Mouse (Mus musculus) forebrain, embryonic 11.5 days (tissue): Measurements from ENCODE around the gene Gm45521. TPM values are rescaled to one million over a fixed set of nuclear protein-coding genes. Genes with fewer than 3 reads are reported as not detected.
"Not testable (repeated sequence)": the region's sequence is repeated elsewhere in the genome, so short reads cannot be mapped to it uniquely, and the experiment has no call there.

Experiments
- ATAC-seq: fragments of 200-750 bp; cut with Nextera tagmentation; replicated peaks from 2 replicates; pipeline ENCODE4 v1.8.0; 2017; ENCODE audit warnings: moderate TSS enrichment; ENCODE audit not compliant: low FRiP score
- DNase-seq: peaks from one replicate; pipeline ENCODE4 v3.0.0-alpha.2; 2017; ENCODE audit warnings: low spot score
- H3K27ac ChIP-seq: fragments of 300-500 bp; sonication (generic); 2 replicates; pipeline ENCODE4 v1.5.1; 2014; ENCODE audit warnings: low read depth, low read length
- H3K27me3 ChIP-seq: fragments of 300-500 bp; sonication (generic); 2 replicates; pipeline ENCODE4 v1.6.1; 2014; ENCODE audit warnings: mild to moderate bottlenecking, low read length, mixed read lengths; ENCODE audit not compliant: control insufficient read depth, insufficient read depth
- H3K36me3 ChIP-seq: fragments of 300-500 bp; sonication (generic); 2 replicates; pipeline ENCODE4 v1.6.1; 2014; ENCODE audit warnings: mild to moderate bottlenecking, low read length, moderate library complexity, mixed read lengths; ENCODE audit not compliant: control insufficient read depth, insufficient read depth
- H3K4me1 ChIP-seq: fragments of 300-500 bp; sonication (generic); replicated peaks from 2 replicates; pipeline ENCODE4 v1.6.1; 2014; ENCODE audit warnings: low read length, mixed read lengths; ENCODE audit not compliant: control insufficient read depth, insufficient read depth
- H3K4me2 ChIP-seq: fragments of 300-500 bp; sonication (generic); 2 replicates; pipeline ENCODE4 v1.6.1; 2014; ENCODE audit warnings: low read depth, mild to moderate bottlenecking, low read length, moderate library complexity, mixed read lengths; ENCODE audit not compliant: severe bottlenecking
- H3K4me3 ChIP-seq: fragments of 300-500 bp; sonication (generic); 2 replicates; pipeline ENCODE4 v1.5.1; 2014; ENCODE audit warnings: low read depth, low read length
- H3K9ac ChIP-seq: fragments of 300-500 bp; sonication (generic); 2 replicates; pipeline ENCODE4 v1.6.1; 2014; ENCODE audit warnings: low read length
- H3K9me3 ChIP-seq: fragments of 300-500 bp; sonication (generic); 2 replicates; pipeline ENCODE4 v1.6.1; 2016; ENCODE audit warnings: low read length, mixed read lengths; ENCODE audit not compliant: control insufficient read depth
- WGBS: fragments of 180-500 bp; shearing (Covaris S2); extraction: QIAGEN DNeasy Blood & Tissue Kit; methylation state at CpG from one replicate; pipeline ENCODE4 v1.1.7; 2014; 5-methylcytosine and 5-hydroxymethylcytosine counted together
- polyA plus RNA-seq: library from polyadenylated mRNA; unstranded; fragments of >200 nt; fragmentation: Nextera tagmentation; extraction: Ambion mirVana; gene quantifications from 2 replicates; pipeline ENCODE4 v1.2.1, GENCODE M21; 2014

The Gm45521 gene
- polyA plus RNA-seq, 1 experiment from 2014 or later, result not detected

DNA sequence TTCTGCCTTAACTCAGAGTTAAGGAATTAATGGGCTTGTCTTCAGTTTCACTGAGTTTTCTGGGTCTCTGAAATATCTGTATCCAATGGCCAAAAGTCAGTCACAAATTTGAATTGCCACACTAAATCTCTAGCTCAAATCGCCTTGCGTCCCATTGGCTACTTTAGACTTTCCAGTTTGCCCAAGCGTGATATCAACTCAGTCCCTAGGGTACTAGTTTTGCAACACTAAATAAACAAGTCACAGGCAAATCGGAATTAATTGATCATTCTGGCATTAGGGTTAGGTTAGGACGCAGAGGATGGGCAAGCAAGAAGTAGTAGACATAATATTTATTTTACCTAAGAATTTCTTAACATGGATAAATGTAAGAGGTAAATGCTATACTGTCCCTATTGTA, 43.2 kb downstream of the Gm45521 start:
- DNase-seq (no peak), ATAC-seq (no peak)
- Histone ChIP-seq H3K4me1 (peaks cover 8% of the 10 kb centered on the region; the same call in 1 of the 2 replicates), H3K9me3 (no peaks in the 10 kb centered on the region), H3K27me3 (peaks cover 20% of the 10 kb centered on the region), H3K4me2 (no peak overlapping the region), H3K4me3 (no peak overlapping the region), H3K36me3 (no peaks in the 10 kb centered on the region), H3K9ac (no peak overlapping the region), H3K27ac (no peak overlapping the region)
- WGBS, result 88% methylated on average over 5 of the region's 5 CpGs

DNA sequence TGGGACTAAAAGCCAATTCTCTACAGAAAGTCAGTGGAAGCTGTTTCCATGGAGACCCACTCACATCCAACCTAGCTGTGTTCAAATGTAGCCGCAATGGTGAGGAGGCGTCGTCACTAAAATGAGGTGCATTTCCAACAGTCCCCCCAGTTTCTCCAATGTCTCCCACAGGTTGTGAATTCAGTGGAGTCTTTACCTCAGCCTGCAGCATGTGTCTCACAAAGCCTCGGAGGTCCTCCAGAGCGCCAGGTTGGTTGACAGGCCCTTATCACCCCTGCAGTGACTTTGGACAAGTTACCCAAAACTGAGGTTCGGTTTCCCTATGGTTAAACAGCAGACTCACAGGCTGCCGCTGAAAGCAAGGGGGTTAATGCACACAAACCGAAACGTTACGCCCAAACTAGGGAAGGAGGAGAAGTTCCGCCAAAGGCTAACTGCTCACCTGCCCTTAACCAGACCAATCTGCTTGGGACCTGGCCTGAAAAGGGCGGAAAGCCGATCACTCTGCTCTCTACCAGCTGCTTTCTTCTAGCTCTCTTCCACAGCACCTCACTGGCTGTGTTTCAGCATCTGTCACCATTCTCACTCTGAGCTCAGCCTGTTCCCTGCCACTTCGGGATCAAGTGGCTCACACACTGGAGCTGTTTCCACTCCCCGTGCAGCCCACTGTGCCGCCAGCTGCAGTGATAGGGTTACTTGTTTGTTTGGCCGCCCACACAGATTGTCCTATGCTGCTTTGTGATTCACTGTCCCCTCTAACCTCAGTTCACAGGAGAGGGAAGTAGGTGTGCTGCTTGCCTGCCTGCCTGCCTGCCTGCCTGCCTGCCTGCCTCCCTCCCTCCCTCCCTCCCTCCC, 44.0 kb downstream of the Gm45521 start:
- WGBS, result 24% methylated on average over 17 of the region's 17 CpGs
- Histone ChIP-seq H3K4me1 (peaks cover 8% of the 10 kb centered on the region; the same call in 1 of the 2 replicates), H3K27ac (no peak overlapping the region), H3K4me3 (no peak overlapping the region), H3K4me2 (no peak overlapping the region), H3K9me3 (no peaks in the 10 kb centered on the region), H3K27me3 (peaks cover 20% of the 10 kb centered on the region), H3K36me3 (no peaks in the 10 kb centered on the region), H3K9ac (no peak overlapping the region)
- DNase-seq (no peak), ATAC-seq (no peak)

DNA sequence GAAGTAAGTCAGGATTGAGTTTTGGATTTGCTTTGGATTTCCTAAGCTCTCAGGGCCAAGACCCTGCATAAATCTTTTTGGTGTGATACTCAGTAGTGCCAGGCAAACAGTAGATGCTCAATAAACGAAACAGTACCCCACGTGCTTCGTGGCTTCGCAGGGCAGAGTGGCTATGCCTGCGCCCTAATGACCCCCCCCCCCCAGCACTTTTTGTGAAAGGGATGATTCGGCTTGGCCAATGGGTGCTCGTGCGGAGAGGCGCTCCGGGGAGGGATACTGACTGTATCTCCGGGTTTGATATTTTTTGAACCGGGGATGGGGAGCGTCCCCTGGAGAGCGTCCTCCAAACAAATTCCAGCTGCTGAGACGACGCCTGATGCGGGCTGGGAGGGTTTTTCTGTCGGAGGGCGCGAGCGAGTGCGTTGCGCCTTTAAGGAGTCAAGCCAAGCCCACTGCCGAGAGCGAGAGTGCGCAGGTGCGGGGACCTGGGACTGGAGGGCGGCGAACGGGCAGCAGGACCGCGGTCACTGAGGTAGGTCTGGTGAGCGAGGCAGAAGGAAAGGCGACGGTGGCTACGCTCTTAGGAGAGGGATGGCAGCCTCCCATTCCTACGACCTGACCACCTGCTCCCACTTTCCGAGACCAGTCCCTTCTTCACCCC, 45.5 kb downstream of the Gm45521 start, which contains the start of gene Abhd6:
Abhd6 (plus strand) TSS at position 471 of the 661 bp plus-strand sequence.
- Histone ChIP-seq H3K4me1 (peaks cover 8% of the 10 kb centered on the region; the same call in 1 of the 2 replicates), H3K4me2 (peak within 1 kb of the TSS; percentile 91), H3K9ac (peak within 1 kb of the TSS; percentile 71), H3K36me3 (no peaks in the 10 kb centered on the region), H3K4me3 (peak within 1 kb of the TSS; percentile 57), H3K27me3 (peaks cover 20% of the 10 kb centered on the region), H3K9me3 (no peaks in the 10 kb centered on the region), H3K27ac (no peak within 1 kb of the TSS)
- 2% methylated on average over 34 of the region's 38 CpGs for WGBS
- DNase-seq (peak; percentile 94), ATAC-seq (peak; percentile 86)

DNA sequence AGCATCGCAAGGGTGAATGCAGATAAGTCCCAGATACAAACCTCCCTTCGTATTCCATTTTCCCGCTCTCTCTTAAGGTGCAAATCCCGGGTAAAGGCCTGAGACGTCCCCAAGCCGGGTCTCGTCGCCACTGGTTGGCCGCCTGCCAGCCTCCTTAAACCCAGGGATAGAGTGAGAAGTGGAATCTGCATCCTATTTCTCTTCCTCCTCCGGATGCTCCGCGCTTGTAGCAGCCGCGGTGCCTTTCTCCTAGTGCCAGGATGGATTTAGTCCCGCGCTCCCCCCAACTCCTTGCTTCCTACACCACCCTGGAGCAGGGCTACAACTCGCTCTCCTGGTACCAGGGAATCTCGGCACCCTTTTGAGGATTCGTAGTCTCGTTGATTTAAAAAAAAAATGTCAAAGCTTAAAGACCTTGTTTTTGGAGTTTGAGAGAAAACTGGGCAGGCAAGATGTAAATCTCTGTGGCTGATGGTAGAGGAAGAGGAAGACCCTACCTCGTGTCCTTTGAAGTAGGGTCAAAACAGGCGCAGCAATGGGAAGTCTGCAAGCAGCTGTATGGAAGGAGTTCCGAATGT, 46.1 kb downstream of the Gm45521 start:
- peak overlapping the region; percentile 57 for H3K4me3 ChIP-seq
- H3K4me2 ChIP-seq, result peak overlapping the region; percentile 91
- DNase-seq (peak; percentile 76), ATAC-seq (no peak; the same call in none of the 2 replicates)
- peaks cover 8% of the 10 kb centered on the region; the same call in 1 of the 2 replicates for H3K4me1 ChIP-seq
- peaks cover 20% of the 10 kb centered on the region for H3K27me3 ChIP-seq
- no peak overlapping the region for H3K27ac ChIP-seq
- H3K9ac ChIP-seq, result peak overlapping the region; percentile 71
- WGBS, result under 1% methylated on average over 23 of the region's 23 CpGs
- no peaks in the 10 kb centered on the region for H3K36me3 ChIP-seq
- no peaks in the 10 kb centered on the region for H3K9me3 ChIP-seq

DNA sequence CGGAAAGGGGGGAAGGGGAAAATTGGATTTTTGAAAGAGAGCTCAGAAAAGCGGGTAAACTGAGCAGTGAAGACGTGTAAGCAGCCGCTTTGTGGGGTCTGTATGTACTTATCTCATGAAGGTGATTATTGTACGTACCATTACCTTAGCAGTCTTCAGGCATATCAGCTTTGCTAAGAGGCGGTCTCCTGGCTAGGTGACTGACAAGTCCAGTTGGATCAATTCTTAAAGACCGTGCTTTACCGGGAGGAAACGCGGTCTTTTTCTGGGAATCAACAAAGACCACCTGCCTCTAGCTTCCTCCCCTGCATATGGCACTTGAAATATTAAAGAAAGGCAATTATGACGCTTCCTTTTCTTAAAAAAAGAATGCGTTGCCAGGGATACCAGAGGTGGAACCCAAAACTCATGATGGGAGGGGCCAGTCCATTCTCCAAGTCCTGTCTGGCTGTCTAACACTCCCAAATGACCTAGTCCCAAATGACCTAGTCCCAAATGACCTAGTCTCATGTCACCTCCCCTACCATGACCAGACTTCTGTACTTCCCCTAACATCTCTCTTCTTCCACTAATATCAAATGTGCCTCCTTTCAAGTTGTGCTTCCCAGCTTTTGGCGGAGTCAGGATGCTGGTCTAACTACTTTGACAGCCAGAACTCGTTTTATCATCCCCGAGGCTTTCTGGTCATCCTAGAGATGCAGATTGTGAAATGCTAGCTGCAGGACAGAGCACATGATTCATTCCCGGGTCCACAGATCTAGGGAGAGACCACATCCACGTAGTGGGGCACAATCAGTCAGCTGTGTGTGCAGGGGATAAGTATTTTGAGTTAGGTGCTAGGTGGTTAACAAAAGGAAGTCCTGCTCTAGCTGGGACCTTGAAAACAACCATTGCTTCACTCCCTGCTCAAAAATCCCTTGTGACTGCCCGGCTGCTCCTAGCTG, 46.9 kb downstream of the Gm45521 start:
- H3K9me3 ChIP-seq, result no peaks in the 10 kb centered on the region
- no peak for DNase-seq
- peak overlapping the region; percentile 91 for H3K4me2 ChIP-seq
- H3K36me3 ChIP-seq, result no peaks in the 10 kb centered on the region
- 49% methylated on average over 18 of the region's 18 CpGs for WGBS
- peaks cover 20% of the 10 kb centered on the region for H3K27me3 ChIP-seq
- H3K4me3 ChIP-seq, result peak overlapping the region; percentile 57
- H3K27ac ChIP-seq, result no peak overlapping the region
- H3K4me1 ChIP-seq, result peaks cover 8% of the 10 kb centered on the region; the same call in 1 of the 2 replicates
- H3K9ac ChIP-seq, result peak overlapping the region; percentile 71
- no peak for ATAC-seq

DNA sequence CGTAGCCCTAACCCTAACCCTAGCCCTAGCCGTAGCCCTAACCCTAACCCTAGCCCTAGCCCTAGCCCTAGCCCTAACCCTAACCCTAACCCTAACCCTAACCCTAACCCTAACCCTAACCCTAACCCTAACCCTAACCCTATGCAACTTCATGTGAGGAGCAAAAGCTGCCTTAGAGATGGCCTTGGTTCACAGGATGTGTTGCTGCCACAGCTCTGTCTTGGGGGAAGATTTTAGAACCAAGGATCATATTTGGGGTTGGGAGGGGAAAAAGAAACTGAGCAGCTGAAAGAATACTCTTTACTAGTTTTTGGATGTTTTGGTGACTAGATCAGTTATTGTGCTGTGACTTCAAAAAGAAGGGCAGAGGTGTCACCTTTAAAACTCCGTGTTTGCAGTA, 49.0 kb downstream of the Gm45521 start:
- H3K4me3 ChIP-seq, H3K9ac ChIP-seq, H3K36me3 ChIP-seq, DNase-seq, H3K27ac ChIP-seq, H3K4me1 ChIP-seq, H3K4me2 ChIP-seq, H3K9me3 ChIP-seq, ATAC-seq: not testable (repeated sequence)
- H3K27me3 ChIP-seq, result peaks cover 13% of the 10 kb centered on the region; the same call in 1 of the 2 replicates
- 65% methylated on average over 3 of the region's 3 CpGs for WGBS

DNA sequence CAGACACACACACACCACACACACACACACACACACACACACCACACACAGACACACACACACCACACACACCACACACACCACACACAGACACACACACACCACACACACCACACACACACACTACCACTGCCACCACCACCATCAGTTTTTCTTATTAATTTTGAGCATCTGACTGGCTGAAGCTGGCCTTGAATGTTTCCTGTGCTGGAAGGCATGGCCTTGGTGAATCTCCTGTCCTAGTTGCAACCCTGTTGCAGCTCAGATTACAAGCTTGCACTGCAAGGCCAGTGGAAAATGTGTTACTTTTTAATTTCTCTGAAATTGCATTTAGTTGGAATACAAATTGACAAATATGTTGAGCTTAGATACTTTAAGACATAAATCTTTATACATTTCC, 50.0 kb downstream of the Gm45521 start:
- Histone ChIP-seq H3K4me3 (no peak overlapping the region), H3K4me1 (peaks cover 8% of the 10 kb centered on the region; the same call in 1 of the 2 replicates), H3K9ac (no peak overlapping the region), H3K27me3 (peaks cover 5% of the 10 kb centered on the region; the same call in 1 of the 2 replicates), H3K36me3 (no peaks in the 10 kb centered on the region), H3K27ac (no peak overlapping the region), H3K9me3 (no peaks in the 10 kb centered on the region), H3K4me2 (no peak overlapping the region)
- DNase-seq (no peak), ATAC-seq (no peak)
